Mouse (Mus musculus): ENCODE data around the gene Mvb12b. TPM values are rescaled to one million over a fixed set of nuclear protein-coding genes. Genes with fewer than 3 reads are reported as not detected.
A peak's percentile ranks its signal among the peaks of the same experiment; 100 is the strongest.

The Mvb12b gene
- polyA plus RNA-seq, 1 experiment from 2014 or later: 36.6 TPM

DNA sequence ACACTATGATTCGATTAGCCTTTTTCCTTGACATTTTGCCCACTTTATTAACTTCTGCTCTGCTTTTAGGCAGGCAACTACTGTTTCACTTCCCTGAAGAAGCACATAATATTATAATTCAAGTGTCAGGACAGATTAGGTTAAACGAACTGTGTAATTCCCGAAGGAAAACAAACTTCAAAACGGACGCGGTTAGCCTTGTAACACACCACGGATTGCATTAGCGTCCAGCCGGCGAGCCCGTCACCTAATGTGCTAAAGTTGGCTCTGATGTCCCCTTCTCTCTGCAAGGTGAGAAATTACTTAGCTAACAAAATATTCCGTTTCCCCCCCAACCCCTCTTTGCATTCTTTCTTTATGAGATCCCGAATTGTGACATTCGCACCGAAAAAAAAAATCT is 170.9 kb downstream of the Mvb12b start:
- Histone ChIP-seq H3K9ac (ENCODE audit: low read length) (no peak overlapping the region), H3K36me3 (ENCODE audit: control insufficient read depth, insufficient read depth, low read length) (no peaks in the 10 kb centered on the region), H3K4me3 (ENCODE audit: low read depth, low read length) (no peak overlapping the region), H3K27me3 (ENCODE audit: control insufficient read depth, insufficient read depth, low read length) (peaks cover 5% of the 10 kb centered on the region), H3K9me3 (ENCODE audit: control insufficient read depth, low read length) (no peaks in the 10 kb centered on the region), H3K27ac (ENCODE audit: low read depth, low read length) (no peak overlapping the region), H3K4me2 (no peak overlapping the region), H3K4me1 (ENCODE audit: control insufficient read depth, insufficient read depth, low read length) (peaks cover 48% of the 10 kb centered on the region)
- DNase-seq (ENCODE audit: low spot score, missing footprints) (no peak), ATAC-seq (ENCODE audit: low FRiP score) (no peak)
- WGBS: 45% methylated on average over 15 of the region's 15 CpGs

DNA sequence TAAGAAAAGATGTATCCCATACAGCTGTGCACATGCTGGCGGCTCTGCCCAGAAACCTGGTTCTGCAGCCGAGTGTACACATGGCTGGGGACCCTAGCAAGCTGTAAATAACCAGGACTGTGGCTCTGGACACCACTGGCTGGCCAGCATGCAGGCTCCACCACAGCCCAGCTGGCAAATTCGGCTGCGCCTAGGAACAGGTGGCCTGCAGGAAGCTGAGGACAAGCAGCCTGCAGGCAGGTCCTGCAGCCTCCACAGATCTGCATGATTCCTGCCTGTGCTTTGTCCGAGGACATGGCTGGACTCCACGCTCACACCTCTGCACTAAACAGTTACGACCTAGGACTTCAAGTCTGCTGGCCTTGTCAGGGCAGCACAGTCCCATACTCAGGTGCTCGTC is 172.8 kb downstream of the Mvb12b start:
- Histone ChIP-seq H3K27me3 (ENCODE audit: control insufficient read depth, insufficient read depth, low read length) (peaks cover 8% of the 10 kb centered on the region), H3K36me3 (ENCODE audit: control insufficient read depth, insufficient read depth, low read length) (no peaks in the 10 kb centered on the region), H3K9me3 (ENCODE audit: control insufficient read depth, low read length) (no peaks in the 10 kb centered on the region), H3K4me2 (no peak overlapping the region), H3K27ac (ENCODE audit: low read depth, low read length) (no peak overlapping the region; the same call in 1 of the 2 replicates), H3K4me1 (ENCODE audit: control insufficient read depth, insufficient read depth, low read length) (peaks cover 48% of the 10 kb centered on the region), H3K9ac (ENCODE audit: low read length) (no peak overlapping the region), H3K4me3 (ENCODE audit: low read depth, low read length) (no peak overlapping the region)
- DNase-seq (ENCODE audit: low spot score, missing footprints): no peak
- no peak for ATAC-seq (ENCODE audit: low FRiP score)
- 59% methylated on average over 8 of the region's 8 CpGs for WGBS

DNA sequence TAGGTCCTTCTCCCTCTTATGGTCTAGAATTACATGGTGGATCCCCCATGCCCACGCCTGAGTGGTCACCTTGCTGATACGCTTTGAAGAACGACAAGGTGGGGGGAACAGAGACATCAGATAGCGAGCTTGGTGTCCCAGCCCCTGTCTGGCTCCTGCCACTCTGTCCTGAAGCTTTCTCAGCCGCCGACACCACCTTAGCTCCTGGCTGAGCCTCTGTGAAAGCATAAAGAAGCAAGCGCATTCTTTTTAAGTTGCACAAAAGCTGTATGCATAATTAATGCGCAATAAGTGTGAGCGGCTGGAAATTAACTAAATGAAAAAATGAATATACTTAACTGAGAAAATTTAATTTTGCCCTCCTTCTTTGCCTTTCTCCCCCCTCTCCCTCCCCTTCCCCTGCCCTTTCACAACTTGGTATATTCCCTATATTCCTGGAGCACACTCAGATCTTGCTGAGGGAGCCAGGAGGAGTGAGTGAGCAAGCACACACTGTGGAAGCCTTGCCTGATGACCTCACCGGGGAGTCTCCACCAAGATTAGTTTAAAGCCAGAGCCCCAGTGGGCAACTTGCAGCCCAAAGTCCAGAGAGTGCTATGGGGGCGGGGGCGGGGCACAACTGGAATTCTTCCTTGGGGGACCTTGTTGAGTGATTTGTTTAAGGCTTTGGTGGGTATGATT is 174.0 kb downstream of the Mvb12b start:
- Histone ChIP-seq H3K4me1 (ENCODE audit: control insufficient read depth, insufficient read depth, low read length) (peaks cover 48% of the 10 kb centered on the region), H3K4me3 (ENCODE audit: low read depth, low read length) (peak overlapping the region; percentile 5; the same call in 1 of the 2 replicates)

DNA sequence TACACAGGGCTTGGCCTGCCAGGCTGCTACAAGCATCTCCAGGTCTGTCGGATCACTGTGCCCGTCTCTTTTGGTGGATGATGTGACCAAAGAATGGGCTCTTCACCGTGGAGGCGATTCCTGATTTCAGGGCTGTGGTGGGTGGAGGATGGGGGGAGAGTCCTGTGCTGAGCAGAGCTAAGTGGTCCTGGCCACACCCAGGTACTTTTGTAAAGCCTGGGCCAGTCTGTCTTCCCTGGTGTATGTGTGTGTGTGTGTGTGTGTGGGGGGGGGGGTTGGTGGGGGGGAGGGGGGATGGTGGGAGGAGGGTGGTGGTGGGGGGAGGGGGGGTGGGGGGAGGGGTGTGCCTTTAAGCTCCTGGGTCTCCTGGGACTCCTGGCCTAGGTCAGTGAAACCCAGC is 174.9 kb downstream of the Mvb12b start:
- peak; percentile 42; the same call in 1 of the 2 replicates for ATAC-seq (ENCODE audit: low FRiP score)
- 4% methylated on average over 4 of the region's 4 CpGs for WGBS
- no peaks in the 10 kb centered on the region for H3K36me3 ChIP-seq (ENCODE audit: control insufficient read depth, insufficient read depth, low read length)
- no peak overlapping the region for H3K4me3 ChIP-seq (ENCODE audit: low read depth, low read length)
- peaks cover 43% of the 10 kb centered on the region for H3K4me1 ChIP-seq (ENCODE audit: control insufficient read depth, insufficient read depth, low read length)
- H3K27ac ChIP-seq (ENCODE audit: low read depth, low read length): no peak overlapping the region
- DNase-seq (ENCODE audit: low spot score, missing footprints): no peak
- H3K9me3 ChIP-seq (ENCODE audit: control insufficient read depth, low read length): no peaks in the 10 kb centered on the region
- H3K27me3 ChIP-seq (ENCODE audit: control insufficient read depth, insufficient read depth, low read length): peaks cover 3% of the 10 kb centered on the region
- H3K9ac ChIP-seq (ENCODE audit: low read length): no peak overlapping the region
- no peak overlapping the region for H3K4me2 ChIP-seq

More for the DNA sequence above, 174.0 kb downstream of the Mvb12b start:
- H3K27ac ChIP-seq (ENCODE audit: low read depth, low read length): peak overlapping the region; percentile 5; the same call in 1 of the 2 replicates
- DNase-seq (ENCODE audit: low spot score, missing footprints): peak; percentile 91
- peak overlapping the region; percentile 31; the same call in 1 of the 2 replicates for H3K4me2 ChIP-seq
- 19% methylated on average over 12 of the region's 12 CpGs for WGBS
- peaks cover 8% of the 10 kb centered on the region for H3K27me3 ChIP-seq (ENCODE audit: control insufficient read depth, insufficient read depth, low read length)
- ATAC-seq (ENCODE audit: low FRiP score): peak; percentile 57
- H3K9me3 ChIP-seq (ENCODE audit: control insufficient read depth, low read length): no peaks in the 10 kb centered on the region
- no peaks in the 10 kb centered on the region for H3K36me3 ChIP-seq (ENCODE audit: control insufficient read depth, insufficient read depth, low read length)
- H3K9ac ChIP-seq (ENCODE audit: low read length): peak overlapping the region; percentile 44; the same call in 1 of the 2 replicates

DNA sequence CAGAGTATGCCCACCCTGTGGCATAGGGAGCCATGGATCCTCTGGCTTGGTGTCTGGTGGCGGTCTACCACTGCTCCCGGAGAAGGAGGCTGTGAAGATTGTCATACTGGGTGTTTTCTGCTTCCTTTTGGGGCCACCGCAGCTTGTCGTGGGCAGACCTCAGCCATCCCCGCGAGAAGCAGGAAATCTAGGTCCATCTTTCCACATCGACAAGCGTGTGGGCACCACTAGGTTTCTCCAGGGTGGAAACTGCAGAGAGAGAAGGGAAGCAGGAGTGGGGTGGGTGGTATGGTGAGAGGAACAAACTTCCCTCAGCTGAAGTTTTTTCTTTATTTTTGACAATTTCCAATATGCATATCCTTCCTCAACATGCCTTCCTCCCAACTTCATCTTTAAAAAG is 178.9 kb downstream of the Mvb12b start:
- peaks cover 19% of the 10 kb centered on the region for H3K4me1 ChIP-seq (ENCODE audit: control insufficient read depth, insufficient read depth, low read length)
- 93% methylated on average over 8 of the region's 8 CpGs for WGBS
- peaks cover 3% of the 10 kb centered on the region; the same call in 1 of the 2 replicates for H3K27me3 ChIP-seq (ENCODE audit: control insufficient read depth, insufficient read depth, low read length)
- H3K27ac ChIP-seq (ENCODE audit: low read depth, low read length): no peak overlapping the region
- DNase-seq (ENCODE audit: low spot score, missing footprints) (no peak), ATAC-seq (ENCODE audit: low FRiP score) (no peak)
- no peak overlapping the region for H3K4me3 ChIP-seq (ENCODE audit: low read depth, low read length)
- no peaks in the 10 kb centered on the region for H3K9me3 ChIP-seq (ENCODE audit: control insufficient read depth, low read length)
- no peak overlapping the region for H3K4me2 ChIP-seq
- no peak overlapping the region for H3K9ac ChIP-seq (ENCODE audit: low read length)
- no peaks in the 10 kb centered on the region for H3K36me3 ChIP-seq (ENCODE audit: control insufficient read depth, insufficient read depth, low read length)

DNA sequence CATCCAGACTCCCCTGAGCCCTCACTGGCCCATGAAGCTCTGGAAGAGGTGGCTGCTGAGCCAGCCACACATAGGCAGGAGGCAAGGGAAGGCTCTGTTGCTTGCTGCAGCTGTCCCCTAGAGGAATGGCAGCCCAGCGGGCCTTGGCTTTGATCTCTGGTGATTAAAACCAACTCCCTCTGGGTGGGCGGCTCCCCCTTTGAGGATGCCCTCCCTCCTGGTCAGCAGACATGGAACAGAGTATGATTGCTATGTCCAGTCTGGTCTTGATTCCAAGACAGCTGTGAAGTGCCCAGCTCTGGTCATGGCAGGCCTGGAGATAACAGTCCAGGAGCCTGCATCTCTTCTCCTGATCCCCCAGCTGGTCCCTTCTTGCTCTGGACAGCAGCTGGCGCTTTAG is 179.7 kb downstream of the Mvb12b start:
- Histone ChIP-seq H3K27ac (ENCODE audit: low read depth, low read length) (no peak overlapping the region), H3K4me3 (ENCODE audit: low read depth, low read length) (no peak overlapping the region), H3K4me2 (no peak overlapping the region), H3K9ac (ENCODE audit: low read length) (no peak overlapping the region), H3K36me3 (ENCODE audit: control insufficient read depth, insufficient read depth, low read length) (no peaks in the 10 kb centered on the region), H3K4me1 (ENCODE audit: control insufficient read depth, insufficient read depth, low read length) (peaks cover 16% of the 10 kb centered on the region), H3K9me3 (ENCODE audit: control insufficient read depth, low read length) (no peaks in the 10 kb centered on the region), H3K27me3 (ENCODE audit: control insufficient read depth, insufficient read depth, low read length) (peaks cover 3% of the 10 kb centered on the region; the same call in 1 of the 2 replicates)
- ATAC-seq (ENCODE audit: low FRiP score): no peak
- no peak for DNase-seq (ENCODE audit: low spot score, missing footprints)
- 33% methylated on average over 3 of the region's 3 CpGs for WGBS

DNA sequence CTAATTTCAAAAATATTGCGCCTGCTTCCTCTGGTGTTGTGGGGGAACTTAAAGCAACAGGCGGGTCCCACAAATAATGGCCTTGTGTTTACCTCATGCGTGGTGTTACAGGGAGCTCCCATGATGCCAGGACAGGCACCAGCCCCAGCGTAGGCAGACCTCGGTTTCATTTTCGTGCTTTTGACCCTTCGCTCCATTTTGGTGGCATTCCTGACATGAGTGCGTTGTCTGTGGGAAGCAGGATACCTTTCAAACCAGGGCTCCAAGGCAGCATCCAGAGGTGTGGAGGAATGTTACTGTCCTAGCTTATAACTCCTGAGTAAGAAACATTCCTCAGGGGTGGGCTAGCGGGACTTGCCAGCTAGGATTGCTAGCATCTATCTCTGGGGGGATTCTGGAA is 181.3 kb downstream of the Mvb12b start:
- Histone ChIP-seq H3K27ac (ENCODE audit: low read depth, low read length) (no peak overlapping the region), H3K4me1 (ENCODE audit: control insufficient read depth, insufficient read depth, low read length) (peaks cover 11% of the 10 kb centered on the region), H3K4me3 (ENCODE audit: low read depth, low read length) (no peak overlapping the region), H3K4me2 (no peak overlapping the region), H3K9ac (ENCODE audit: low read length) (no peak overlapping the region), H3K27me3 (ENCODE audit: control insufficient read depth, insufficient read depth, low read length) (peaks cover 3% of the 10 kb centered on the region; the same call in 1 of the 2 replicates), H3K9me3 (ENCODE audit: control insufficient read depth, low read length) (no peaks in the 10 kb centered on the region), H3K36me3 (ENCODE audit: control insufficient read depth, insufficient read depth, low read length) (no peaks in the 10 kb centered on the region)
- DNase-seq (ENCODE audit: low spot score, missing footprints) (no peak), ATAC-seq (ENCODE audit: low FRiP score) (no peak)
- 72% methylated on average over 9 of the region's 9 CpGs for WGBS

DNA sequence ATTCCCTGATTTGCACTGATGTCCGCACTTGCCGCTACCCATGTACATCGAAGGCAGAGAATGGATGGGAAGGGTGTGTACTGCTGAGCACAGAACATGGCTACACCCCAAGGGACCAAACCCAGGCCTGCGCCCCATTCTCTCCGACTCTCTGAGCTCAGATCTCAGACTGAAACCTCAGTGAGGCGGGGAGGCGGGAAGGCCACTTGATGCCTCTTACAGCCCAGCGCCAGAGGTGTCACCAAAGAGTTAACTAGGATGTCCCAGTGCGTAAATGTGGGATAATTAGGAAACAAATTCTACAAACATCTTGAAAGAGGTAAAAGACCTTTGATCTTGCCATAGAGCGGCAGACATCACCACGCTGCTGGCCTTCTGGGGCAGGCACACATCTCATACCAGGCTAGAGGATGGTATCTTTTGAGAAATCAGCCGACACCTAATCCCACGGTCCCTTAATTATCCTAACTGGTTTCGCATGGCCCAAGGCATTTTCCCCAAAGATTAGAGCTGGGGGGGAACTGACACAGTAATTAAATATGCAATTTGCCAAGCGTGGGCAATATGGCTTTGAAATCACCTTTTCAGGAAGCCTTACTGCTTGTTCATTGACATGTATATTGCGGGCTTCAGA is 181.9 kb downstream of the Mvb12b start:
- no peak for DNase-seq (ENCODE audit: low spot score, missing footprints)
- Histone ChIP-seq H3K36me3 (ENCODE audit: control insufficient read depth, insufficient read depth, low read length) (no peaks in the 10 kb centered on the region), H3K4me2 (no peak overlapping the region), H3K4me3 (ENCODE audit: low read depth, low read length) (no peak overlapping the region), H3K9ac (ENCODE audit: low read length) (no peak overlapping the region), H3K4me1 (ENCODE audit: control insufficient read depth, insufficient read depth, low read length) (peaks cover 11% of the 10 kb centered on the region), H3K27me3 (ENCODE audit: control insufficient read depth, insufficient read depth, low read length) (peaks cover 3% of the 10 kb centered on the region; the same call in 1 of the 2 replicates), H3K27ac (ENCODE audit: low read depth, low read length) (no peak overlapping the region), H3K9me3 (ENCODE audit: control insufficient read depth, low read length) (no peaks in the 10 kb centered on the region)
- ATAC-seq (ENCODE audit: low FRiP score): no peak
- 46% methylated on average over 16 of the region's 16 CpGs for WGBS

DNA sequence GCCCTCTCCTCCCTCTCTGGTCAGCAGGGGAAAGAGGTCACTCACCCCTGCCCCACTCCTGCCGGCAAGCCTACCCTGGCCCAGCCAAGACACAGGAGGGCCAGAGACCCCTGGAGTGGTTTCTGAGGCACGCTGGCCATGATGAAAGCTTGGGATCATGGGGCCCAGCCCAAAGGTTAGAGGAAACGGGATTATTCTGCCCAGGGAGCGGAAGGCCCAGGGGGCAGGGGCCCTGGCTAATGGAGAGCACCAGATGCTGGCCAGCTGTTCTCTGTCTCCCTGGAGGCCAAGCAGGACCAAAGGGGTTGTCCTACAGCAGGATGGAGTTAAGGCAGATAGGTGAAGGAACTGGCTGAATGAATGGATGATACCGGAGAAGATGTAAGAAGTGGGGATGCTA is 184.5 kb downstream of the Mvb12b start:
- peaks cover 11% of the 10 kb centered on the region for H3K4me1 ChIP-seq (ENCODE audit: control insufficient read depth, insufficient read depth, low read length)
- ATAC-seq (ENCODE audit: low FRiP score): no peak
- no peak overlapping the region for H3K4me2 ChIP-seq
- H3K27me3 ChIP-seq (ENCODE audit: control insufficient read depth, insufficient read depth, low read length): no peaks in the 10 kb centered on the region
- no peak overlapping the region for H3K4me3 ChIP-seq (ENCODE audit: low read depth, low read length)
- H3K27ac ChIP-seq (ENCODE audit: low read depth, low read length): no peak overlapping the region
- H3K36me3 ChIP-seq (ENCODE audit: control insufficient read depth, insufficient read depth, low read length): no peaks in the 10 kb centered on the region
- DNase-seq (ENCODE audit: low spot score, missing footprints): no peak
- WGBS: 38% methylated on average over 5 of the region's 5 CpGs
- H3K9ac ChIP-seq (ENCODE audit: low read length): no peak overlapping the region
- no peaks in the 10 kb centered on the region for H3K9me3 ChIP-seq (ENCODE audit: control insufficient read depth, low read length)
